Mouse (Mus musculus) erythroblast, adult 5-6 weeks (primary cell): ENCODE measurements around the gene Ttll10. TPM values are rescaled to one million over a fixed set of nuclear protein-coding genes. Genes with fewer than 3 reads are reported as not detected.

Experiments
- ATAC-seq: replicated peaks from 2 replicates; pipeline ENCODE4 v1.8.0; 2016; ENCODE audit warnings: moderate number of reproducible peaks, mild to moderate bottlenecking, moderate TSS enrichment, inconsistent platforms; ENCODE audit not compliant: poor library complexity, low FRiP score, severe bottlenecking
- total RNA-seq, 2 experiments: library from RNA; stranded (forward) in 1 of 2; stranded (reverse) in 1 of 2; fragments of 150-400 nt in 1 of 2; fragments of 200-764, 138-1000 nt in 1 of 2; gene quantifications; 2 replicates each; pipeline versions ENCODE4 v1.2.3 to v1.2.4; 2015 to 2017; ENCODE audit warnings: low replicate concordance in 2 of 2

Gene Ttll10
- total RNA-seq, 2 experiments from 2014 or later, result not detected

DNA sequence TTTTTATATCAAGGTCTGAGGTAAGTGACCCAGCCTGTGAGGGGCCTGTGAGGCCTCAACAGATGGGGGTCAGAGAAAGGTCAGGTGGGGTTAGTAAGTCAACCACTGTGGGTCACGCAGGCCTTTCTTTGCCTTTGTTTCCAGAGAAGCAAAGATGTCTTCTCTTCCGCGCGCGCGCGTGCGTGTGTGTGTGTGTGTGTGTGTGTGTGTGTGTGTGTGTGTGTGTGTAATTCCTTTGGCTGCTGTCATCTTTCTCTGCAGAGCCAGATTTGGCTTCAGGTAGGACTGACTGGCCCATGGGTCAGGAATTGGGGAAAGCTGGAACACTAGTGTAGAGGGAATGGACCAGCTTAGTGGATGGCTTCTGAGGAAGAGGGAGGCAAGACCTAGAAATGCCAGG is 10.5 kb upstream of the Ttll10 start:
- no peak for ATAC-seq

DNA sequence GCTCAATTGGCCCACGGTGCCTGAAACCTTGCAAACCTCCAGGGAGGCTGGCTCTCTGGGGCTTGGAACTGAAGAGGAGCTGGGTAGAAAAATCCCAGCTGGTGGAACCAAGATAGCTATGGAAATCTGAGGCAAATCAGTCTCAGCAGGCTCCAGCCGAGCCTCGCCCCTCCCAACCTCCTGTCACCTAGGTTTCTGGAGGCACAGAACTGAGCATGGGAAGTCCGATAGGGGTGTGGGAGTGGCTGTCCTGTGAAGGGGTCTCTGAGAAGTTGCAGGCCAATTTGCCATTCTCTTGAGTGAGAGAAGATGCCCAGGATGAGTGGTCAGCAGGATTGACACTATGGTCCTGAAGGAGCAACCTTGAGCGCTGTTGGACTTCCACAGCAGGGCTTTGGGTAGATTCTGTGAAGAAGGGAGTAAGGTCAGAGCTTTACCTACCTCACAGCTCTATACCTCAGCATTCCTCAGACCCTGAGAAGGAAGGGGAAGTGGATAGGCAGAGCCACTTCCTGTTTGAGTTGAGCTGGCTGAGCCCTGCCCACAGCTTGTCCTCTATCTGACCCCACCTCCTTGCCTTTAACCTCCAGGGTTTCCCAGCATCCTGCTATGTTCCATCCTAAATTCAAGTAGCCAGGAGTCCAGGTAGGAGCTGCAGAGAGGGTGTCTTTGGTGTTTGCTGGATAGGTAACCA is 8.2 kb upstream of the Ttll10 start:
- no peak for ATAC-seq

DNA sequence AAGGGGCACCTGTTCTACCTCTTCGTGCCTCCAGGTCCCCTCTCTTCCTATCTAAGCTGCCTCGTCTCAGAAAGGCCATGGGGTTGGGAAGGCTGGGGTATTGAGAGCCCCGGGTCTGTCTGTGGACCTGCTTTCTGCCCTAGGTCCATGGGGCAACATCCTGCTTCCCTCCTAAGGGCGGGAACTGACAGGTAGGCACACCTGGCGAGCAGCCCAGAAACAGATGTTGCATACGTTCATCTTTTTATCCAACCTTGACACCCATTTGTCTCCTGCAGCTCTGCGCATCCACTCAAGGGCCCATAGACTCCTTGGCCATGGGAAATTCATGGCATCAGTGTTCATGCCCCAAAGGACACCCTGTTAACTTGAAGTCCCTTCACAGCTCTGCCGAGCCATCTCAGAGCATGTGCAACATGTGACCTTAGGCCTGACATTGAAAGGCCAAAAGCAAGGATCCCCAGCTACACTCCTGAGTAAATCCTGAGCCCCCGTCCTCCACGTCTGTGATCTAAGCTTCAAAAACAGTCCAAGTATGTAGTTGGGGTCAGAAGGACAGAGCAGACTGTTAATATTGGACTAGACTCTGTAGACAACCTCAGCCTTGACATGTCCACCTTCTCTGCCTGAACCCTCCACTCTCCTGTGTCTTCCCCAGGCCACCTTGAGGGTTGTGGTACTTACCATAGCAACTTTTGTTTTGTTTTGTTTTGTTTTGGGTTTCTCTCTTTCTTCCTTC is 6.1 kb upstream of the Ttll10 start:
- ATAC-seq, result no peak

GRCm38 (mm10) chr4:156064510-156064897 is 5.3 kb upstream of the Ttll10 start:
- no peak for ATAC-seq

- no peak for ATAC-seq
Measured at GRCm38 (mm10) chr4:156063861-156064509, 4.8 kb upstream of the Ttll10 start.

DNA sequence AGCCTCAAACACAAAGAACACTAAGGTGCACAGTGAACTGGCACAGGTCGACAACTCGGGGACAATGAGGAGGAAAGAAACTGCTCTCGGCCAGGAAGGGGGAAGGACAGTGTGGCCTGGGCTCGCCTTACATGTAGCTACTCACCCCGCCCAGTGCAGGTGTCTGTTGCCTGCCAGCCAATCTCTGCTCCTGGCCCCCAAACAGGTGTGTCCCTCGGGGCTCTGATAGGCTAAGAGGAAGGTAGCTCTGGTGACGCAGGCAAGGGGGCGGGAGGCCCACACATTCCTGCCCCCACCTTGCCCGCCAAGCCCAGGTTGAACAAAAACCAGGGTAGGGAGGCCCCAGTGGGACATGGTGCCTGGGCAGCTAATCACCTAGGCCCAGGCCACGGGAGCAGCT is 499 bp upstream of the Ttll10 start:
- no peak for ATAC-seq

- no peak for ATAC-seq
Measured at GRCm38 (mm10) chr4:156058826-156059225, 388 bp downstream of the Ttll10 start.

GRCm38 (mm10) chr4:156057702-156058101 is 1.5 kb downstream of the Ttll10 start:
- ATAC-seq, result no peak

DNA sequence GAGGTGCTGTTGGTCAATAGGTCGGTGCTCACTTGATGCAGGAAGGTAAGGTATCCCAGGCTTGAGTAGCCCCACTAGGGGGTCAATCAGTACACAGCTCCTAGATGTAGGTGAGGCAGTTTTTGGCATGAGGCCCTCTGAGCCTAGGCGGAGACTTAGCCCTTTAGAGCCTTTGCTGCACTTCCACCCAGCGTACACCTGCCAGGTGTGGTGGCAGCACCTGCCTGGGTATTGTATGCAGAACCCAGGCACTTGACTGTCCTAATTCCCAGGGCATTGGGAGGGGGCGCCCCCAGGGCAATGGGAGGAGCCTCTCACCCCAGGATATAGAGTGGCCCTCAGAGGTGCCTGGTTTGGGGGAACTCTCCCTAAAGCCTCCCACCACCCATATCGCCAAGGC is 4.0 kb downstream of the Ttll10 start:
- ATAC-seq, result no peak

GRCm38 (mm10) chr4:156054606-156055005 is 4.6 kb downstream of the Ttll10 start:
- no peak for ATAC-seq

DNA sequence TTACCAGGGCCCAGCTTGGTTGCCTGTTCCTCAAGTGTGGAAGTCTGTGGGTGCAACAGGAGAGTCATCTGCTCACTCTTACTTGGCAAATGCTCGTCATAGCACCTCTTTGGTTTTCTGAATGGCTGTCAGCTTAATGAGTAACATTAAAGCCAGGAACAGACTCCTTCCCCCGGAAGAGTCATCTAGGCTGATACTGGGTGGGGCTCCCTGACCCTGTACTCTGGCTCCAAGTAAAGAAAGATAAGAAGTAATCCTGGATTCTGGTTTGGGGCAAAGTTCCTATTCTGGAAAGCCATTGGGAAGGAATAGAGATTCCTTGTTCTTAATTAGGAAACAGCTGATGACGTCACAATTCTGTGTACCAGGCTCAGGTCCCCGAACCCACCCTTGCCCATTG is 5.1 kb downstream of the Ttll10 start:
- ATAC-seq, result no peak

- ATAC-seq, result no peak
Measured at GRCm38 (mm10) chr4:156053113-156053512, 6.1 kb downstream of the Ttll10 start.

DNA sequence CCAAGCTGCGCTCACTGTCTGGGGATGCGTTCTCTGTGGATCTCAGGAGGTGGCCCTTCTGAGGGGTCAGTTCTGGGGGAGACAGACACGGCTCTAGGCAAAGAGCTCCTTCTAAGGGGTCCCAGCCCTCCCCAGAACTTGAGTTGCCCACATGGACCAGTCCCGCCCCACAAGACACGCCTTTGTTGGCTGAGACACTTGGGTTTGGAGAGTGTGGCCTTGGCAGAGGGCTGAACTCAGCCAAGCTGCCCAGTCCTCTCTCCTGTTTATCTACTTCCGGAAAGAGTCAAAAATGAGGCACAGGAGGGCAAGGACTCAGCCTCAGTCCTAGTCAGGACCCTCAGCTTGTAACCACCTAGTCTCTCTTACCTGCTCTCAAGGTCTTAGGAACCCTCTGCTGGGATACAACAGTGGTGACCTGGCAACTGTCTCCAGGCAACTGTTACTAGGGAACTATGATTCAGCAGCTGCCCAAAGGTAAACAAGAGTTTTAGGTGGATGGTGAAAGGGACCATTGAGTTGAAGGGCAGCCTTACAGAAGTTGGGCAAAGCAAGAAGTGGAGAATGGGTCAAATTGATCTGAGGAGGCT is 8.7 kb downstream of the Ttll10 start:
- ATAC-seq, result no peak

GRCm38 (mm10) chr4:156049779-156050178 is 9.4 kb downstream of the Ttll10 start:
- ATAC-seq, result no peak

DNA sequence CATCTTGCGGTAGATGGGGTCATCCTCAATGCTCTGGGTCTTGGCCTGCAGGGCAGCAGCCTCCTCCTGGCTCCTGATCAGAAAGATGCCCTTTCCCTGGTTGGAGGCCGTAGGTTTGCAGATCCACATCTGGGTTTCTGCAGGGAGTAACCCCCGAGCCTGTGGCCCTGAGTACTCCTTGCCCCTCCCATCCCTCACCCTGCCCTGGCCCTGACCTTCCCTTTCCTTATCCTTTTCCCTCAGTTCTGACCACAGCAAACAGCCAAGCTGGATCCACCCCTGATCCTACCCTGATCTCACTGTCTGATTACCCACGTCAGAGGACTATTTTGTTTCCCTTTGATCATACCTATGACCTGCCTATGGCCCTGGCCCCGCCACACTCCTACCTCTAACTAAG is 14.5 kb downstream of the Ttll10 start:
- no peak for ATAC-seq

GRCm38 (mm10) chr4:156034901-156035300 is 24.3 kb downstream of the Ttll10 start:
- no peak for ATAC-seq

DNA sequence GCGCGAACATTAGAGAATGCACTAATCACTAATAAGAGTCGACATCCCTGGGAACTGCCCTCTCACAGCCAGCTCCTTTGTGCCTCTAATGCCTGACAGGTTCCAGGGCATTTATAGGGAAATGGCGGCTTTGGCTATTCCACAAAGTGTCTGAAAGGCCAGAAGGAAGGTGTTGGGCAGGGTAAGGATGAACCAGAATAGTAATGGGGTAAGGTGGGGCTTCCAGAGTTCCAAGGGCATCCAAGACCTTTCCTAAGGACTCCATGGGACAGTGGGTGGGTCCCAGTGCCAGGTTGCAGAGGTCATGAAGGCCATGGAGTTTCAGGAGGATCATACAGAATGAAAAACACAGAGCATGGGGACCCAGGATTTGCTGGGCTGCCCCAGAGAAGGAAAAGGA is 24.9 kb downstream of the Ttll10 start:
- no peak for ATAC-seq

DNA sequence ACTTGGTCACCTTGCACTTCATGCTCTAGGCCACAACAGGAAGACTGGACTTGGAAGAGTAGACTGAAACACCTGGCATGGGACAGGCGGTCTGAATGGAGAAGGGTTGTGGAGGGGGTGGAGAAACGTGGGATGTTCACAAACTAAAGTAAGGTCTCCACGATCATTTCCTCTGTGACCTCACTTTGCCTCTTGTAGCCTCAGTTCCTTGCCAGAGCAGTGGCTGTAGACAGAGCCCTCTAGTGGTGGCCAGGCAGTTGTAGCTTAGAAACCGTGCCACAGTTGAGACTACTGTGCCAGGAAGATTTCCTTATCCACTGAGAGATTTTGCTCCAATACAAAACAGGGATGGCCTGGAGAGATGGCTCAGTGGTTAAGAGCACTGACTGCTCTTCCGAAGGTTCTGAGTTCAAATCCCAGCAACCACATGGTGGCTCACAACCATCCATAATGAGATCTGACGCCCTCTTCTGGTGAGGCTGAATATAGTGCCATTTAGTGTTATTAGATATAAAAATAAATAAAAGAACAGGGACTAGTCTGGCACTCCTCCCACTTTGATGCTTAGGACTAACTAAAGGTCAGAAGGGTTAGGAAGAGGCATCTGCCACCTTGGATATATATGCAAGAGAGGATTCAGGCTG is 25.6 kb downstream of the Ttll10 start:
- peak; percentile 82 for ATAC-seq

DNA sequence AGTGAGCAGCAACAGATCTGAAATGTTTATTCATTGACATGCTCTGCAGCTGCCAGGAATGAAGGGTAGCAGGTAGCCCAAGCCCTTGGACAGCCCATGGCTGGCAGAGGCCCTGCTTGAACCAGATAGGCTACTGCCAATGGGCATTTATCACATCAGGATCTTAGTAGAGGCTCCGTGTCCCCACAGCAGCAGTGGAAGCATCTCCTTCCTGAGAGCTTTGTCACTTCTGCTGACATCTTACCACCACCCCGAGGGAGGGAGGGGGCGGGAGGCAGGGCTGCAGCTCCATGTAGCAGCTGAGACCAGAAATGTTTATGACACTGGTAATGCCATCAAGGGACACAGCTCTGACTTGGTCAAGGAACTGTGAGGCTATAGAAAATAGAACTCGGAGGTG is 26.4 kb downstream of the Ttll10 start:
- ATAC-seq, result no peak
